Mouse (Mus musculus): Measurements from ENCODE around the gene Rhox2h.
"Not testable (repeated sequence)": the region's sequence is repeated elsewhere in the genome, so short reads cannot be mapped to it uniquely, and the experiment has no call there.

The Rhox2h gene

DNA sequence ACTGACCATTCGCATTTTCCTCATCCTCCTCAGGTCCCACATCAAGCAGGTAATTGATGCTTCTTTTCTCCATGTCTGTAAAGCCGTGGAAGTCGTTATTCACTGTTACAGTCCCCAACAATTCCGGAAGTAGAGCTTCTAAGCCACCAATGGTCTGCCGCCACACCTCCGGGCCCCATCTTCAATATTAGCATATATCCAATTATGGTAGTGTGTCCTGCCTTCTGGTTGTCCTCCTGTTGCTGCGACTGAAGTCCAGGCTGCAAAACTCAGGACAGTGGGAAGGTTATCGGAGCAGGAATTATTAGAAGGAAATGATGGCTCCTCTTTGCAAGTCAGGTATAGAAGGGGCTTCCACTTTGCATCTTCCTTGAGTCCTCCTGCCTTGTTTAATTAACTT is at the start of gene Rhox2h:
TSS of gene Rhox2h (minus strand) at position 101 of the 400 bp plus-strand sequence.
- in situ Hi-C loops (cut with MboI; ENCODE audit: low sequenced_read_pairs), result not testable (repeated sequence)

DNA sequence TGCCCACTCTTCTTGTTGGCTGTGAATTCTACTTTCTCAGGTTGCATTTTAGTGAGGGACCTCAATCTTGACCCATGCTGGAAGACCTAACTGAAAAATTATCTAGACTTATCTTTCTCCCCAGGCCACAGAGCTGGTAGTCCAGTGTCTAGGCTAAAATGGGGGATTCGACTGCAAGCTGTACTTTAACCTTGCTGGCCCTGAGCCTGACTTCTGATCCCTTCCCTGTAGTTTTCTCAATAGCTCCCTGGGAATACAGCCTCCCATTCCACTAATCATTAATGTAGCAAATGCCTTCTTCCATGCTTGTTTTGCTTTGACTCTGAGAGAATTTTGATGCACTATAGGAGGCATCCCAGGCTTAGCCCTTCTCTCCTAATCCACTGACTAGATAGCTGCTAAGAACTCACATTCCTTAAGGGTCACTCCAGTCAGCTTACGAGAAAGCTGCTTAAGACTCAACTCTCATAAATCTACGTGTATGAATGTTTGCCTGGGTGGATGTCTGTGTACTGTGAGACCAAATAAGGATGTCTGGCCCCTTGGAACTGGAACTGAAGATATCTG is 28.8 kb upstream of the Rhox2h start:
- in situ Hi-C loops (cut with MboI; ENCODE audit: low sequenced_read_pairs), result no loop called here

DNA sequence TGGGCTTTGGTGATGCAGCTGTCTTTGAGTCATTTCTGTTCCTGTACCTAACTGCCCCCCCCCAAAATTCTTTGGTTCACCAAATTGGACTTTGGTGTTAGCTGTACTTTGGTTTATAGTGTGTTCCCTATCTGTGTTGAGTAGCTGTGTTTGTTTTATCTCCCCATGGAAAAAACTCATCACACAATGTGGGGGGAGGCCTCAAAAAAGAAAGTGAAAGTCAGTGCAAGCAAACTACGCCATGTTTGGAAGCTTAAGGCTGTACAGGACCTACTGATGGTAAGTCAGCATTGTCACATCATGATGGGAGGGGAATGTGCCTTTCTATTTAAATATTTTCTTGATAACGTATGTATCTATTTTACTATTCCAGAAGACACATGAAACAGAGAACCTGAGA is 19.2 kb upstream of the Rhox2h start:
- in situ Hi-C loops (cut with MboI; ENCODE audit: low sequenced_read_pairs), result no loop called here

GRCm38 (mm10) chrX:37683031-37683715 is 10.1 kb upstream of the Rhox2h start:
- in situ Hi-C loops (cut with MboI; ENCODE audit: low sequenced_read_pairs), result no loop called here

DNA sequence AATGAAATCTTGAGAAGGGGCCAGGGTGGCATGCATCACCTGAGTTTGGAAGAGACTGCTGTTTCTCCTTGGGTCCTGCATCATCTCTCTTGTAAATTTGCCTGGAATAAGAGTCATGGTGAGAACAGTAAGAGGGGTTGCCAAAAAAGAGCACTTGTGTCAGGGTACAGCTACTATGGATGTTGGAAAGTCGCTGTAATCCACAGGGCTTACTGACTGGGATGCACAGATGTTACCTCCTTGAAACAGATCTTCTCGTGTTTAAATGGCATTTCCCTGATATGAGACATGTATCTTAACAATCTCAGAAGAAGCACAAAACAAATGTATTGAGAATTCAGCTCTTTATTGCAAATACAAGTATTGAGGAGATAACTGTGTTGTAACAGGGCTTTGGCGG is 4.4 kb downstream of the Rhox2h start, which contains the start of gene Rhox3h:
TSS of gene Rhox3h (minus strand) at position 101 of the 400 bp plus-strand sequence.
- in situ Hi-C loops (cut with MboI; ENCODE audit: low sequenced_read_pairs), result not testable (repeated sequence)

GRCm38 (mm10) chrX:37651227-37651626 is 21.9 kb downstream of the Rhox2h start, which contains the start of gene Rhox4g:
Rhox4g (minus strand) TSS chrX:37651327.
- in situ Hi-C loops (cut with MboI; ENCODE audit: low sequenced_read_pairs), result not testable (repeated sequence)

- in situ Hi-C loops (cut with MboI; ENCODE audit: low sequenced_read_pairs), result not testable (repeated sequence)
Observed at GRCm38 (mm10) chrX:37643370-37643769, 29.7 kb downstream of the Rhox2h start, which contains the start of gene Rhox2g. Rhox2g (minus strand) TSS chrX:37643470.

- in situ Hi-C loops (cut with MboI; ENCODE audit: low sequenced_read_pairs), result not testable (repeated sequence)
Observed at GRCm38 (mm10) chrX:37628512-37628911, 44.6 kb downstream of the Rhox2h start, which contains the start of gene Rhox3g. Rhox3g (minus strand) TSS chrX:37628612.

Data from CH12F3 (cell line).